Mouse (Mus musculus) neural tube, embryonic 11.5 days (tissue): ENCODE data around the gene Lsm7. TPM values are rescaled to one million over a fixed set of nuclear protein-coding genes. Genes with fewer than 3 reads are reported as not detected.

ENCODE experiments used
- ATAC-seq: fragments of 200-750 bp; cut with Nextera tagmentation; 2 replicates; pipeline ENCODE4 v1.8.0; 2017; ENCODE audit warnings: moderate number of reproducible peaks, mild to moderate bottlenecking, moderate TSS enrichment, moderate library complexity; ENCODE audit not compliant: insufficient read depth, low FRiP score, low TSS enrichment
- DNase-seq: peaks from one replicate; pipeline ENCODE4 v3.0.0-alpha.2; 2015; ENCODE audit warnings: low spot score
- H3K27ac ChIP-seq: fragments of 300-500 bp; sonication (generic); 2 replicates; pipeline ENCODE4 v1.5.1; 2014; ENCODE audit warnings: low read depth, mild to moderate bottlenecking, low read length
- H3K27me3 ChIP-seq: fragments of 300-500 bp; sonication (generic); 2 replicates; pipeline ENCODE4 v1.6.1; 2014; ENCODE audit warnings: mild to moderate bottlenecking, low read length, mixed read lengths; ENCODE audit not compliant: control insufficient read depth, insufficient read depth
- H3K36me3 ChIP-seq: fragments of 300-500 bp; sonication (generic); 2 replicates; pipeline ENCODE4 v1.6.1; 2014; ENCODE audit warnings: mild to moderate bottlenecking, low read length, moderate library complexity, mixed read lengths; ENCODE audit not compliant: control insufficient read depth, insufficient read depth
- H3K4me1 ChIP-seq: fragments of 300-500 bp; sonication (generic); 2 replicates; pipeline ENCODE4 v1.6.1; 2014; ENCODE audit warnings: low read length, mixed read lengths; ENCODE audit not compliant: control insufficient read depth, insufficient read depth
- H3K4me2 ChIP-seq: fragments of 300-500 bp; sonication (generic); 2 replicates; pipeline ENCODE4 v1.6.1; 2014; ENCODE audit warnings: low read depth, mild to moderate bottlenecking, moderate library complexity
- H3K4me3 ChIP-seq: fragments of 300-500 bp; sonication (generic); 2 replicates; pipeline ENCODE4 v1.5.1; 2014; ENCODE audit warnings: low read depth, low read length
- H3K9ac ChIP-seq: fragments of 300-500 bp; sonication (generic); 2 replicates; pipeline ENCODE4 v1.6.1; 2014; ENCODE audit warnings: mild to moderate bottlenecking, low read length
- H3K9me3 ChIP-seq: fragments of 300-500 bp; sonication (generic); 2 replicates; pipeline ENCODE4 v1.6.1; 2016; ENCODE audit warnings: low read length; ENCODE audit not compliant: control insufficient read depth
- WGBS: fragments of 180-500 bp; shearing (Covaris S2); extraction: QIAGEN DNeasy Blood & Tissue Kit; methylation state at CpG from one replicate; pipeline ENCODE4 v1.1.7; 2014; 5-methylcytosine and 5-hydroxymethylcytosine counted together
- polyA plus RNA-seq: library from polyadenylated mRNA; unstranded; fragments of >200 nt; fragmentation: Nextera tagmentation; extraction: Ambion mirVana; gene quantifications from 2 replicates; pipeline ENCODE4 v1.2.1, GENCODE M21; 2014

The Lsm7 gene
- polyA plus RNA-seq, 1 experiment from 2014 or later: 307 TPM

DNA sequence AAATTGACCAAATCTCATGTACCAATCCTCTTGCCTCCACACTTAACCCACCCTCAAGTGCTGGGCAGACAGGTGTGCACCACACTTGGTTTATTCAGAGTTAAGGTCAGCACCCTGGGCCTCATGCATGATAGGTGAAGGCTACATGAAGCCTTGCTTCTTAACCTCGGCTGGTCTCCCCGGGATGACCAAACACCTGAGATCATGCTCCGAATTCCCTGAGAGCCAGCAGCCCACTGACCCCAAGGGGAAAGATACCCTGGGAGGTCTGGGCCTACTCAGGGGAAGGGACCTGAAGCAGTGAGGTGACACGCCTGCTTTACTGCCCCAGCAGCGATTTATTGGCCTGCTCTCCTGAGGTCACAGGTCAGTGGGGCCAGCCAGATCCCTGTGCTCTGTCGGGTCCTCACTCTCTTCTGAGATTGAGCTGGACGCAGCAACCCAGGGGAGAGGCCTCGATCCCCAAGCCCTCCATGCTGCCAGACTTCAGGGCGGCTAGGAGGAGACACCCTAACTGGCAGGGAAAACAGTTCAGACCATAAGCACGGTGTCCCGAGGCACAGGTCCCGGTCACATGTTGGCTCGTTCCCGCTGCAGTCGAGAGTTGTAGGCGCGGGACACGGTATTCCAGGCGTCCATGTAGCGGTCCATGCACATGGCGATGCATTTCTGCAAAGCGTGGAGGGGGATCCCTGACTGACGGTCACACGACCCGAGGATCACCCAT is 44.7 kb upstream of the Lsm7 start:
- H3K27me3 ChIP-seq: no peaks in the 10 kb centered on the region
- H3K27ac ChIP-seq: no peak overlapping the region
- peak overlapping the region; percentile 80 for H3K4me3 ChIP-seq
- peaks cover 16% of the 10 kb centered on the region for H3K36me3 ChIP-seq
- peak overlapping the region; percentile 69 for H3K9ac ChIP-seq
- WGBS: 15% methylated on average over 25 of the region's 25 CpGs
- peak overlapping the region; percentile 94 for H3K4me2 ChIP-seq
- ATAC-seq (no peak; the same call in 1 of the 2 replicates), DNase-seq (no peak)
- H3K4me1 ChIP-seq: peaks cover 6% of the 10 kb centered on the region
- no peaks in the 10 kb centered on the region for H3K9me3 ChIP-seq

- no peak overlapping the region for H3K4me2 ChIP-seq
These were observed 44.1 kb upstream of the Lsm7 start for GRCm38 (mm10) chr10:80899074-80899473.

DNA sequence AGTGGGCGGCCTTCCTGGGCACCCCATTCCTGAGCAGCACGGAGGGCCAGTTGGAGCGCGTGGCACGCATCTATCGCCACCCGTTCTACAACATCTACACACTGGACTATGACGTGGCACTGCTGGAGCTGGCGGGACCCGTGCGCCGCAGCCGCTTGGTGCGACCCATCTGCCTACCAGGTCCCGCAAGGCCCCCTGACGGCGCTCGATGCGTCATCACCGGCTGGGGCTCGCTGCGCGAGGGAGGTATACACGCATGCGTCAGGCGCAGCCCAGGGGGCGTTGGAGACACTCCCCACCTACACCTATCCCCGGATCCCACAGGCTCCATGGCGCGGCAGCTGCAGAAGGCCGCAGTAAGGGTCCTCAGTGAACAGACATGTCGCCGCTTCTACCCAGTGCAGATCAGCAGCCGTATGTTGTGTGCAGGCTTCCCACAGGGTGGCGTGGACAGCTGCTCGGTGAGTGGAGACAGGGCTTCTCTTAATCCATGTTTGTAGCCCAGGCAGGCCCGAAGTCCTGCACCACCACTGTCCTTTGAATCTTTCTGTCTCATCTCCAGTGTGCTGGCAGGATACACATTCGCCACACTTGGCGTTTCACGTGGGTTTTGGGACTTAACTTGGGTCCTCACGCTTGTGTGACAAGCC is 43.0 kb upstream of the Lsm7 start:
- DNase-seq (no peak), ATAC-seq (no peak)
- H3K9me3 ChIP-seq: no peaks in the 10 kb centered on the region
- H3K4me1 ChIP-seq: peaks cover 6% of the 10 kb centered on the region
- peak overlapping the region; percentile 13; the same call in 1 of the 2 replicates for H3K4me2 ChIP-seq
- no peak overlapping the region; the same call in 1 of the 2 replicates for H3K9ac ChIP-seq
- 32% methylated on average over 41 of the region's 41 CpGs for WGBS
- H3K4me3 ChIP-seq: peak overlapping the region; percentile 15; the same call in 1 of the 2 replicates
- no peak overlapping the region for H3K27ac ChIP-seq
- H3K36me3 ChIP-seq: no peaks in the 10 kb centered on the region; the same call in 1 of the 2 replicates
- no peaks in the 10 kb centered on the region for H3K27me3 ChIP-seq

More at GRCm38 (mm10) chr10:80899074-80899473, 44.1 kb upstream of the Lsm7 start:
- peaks cover 9% of the 10 kb centered on the region for H3K36me3 ChIP-seq
- H3K4me1 ChIP-seq: peaks cover 6% of the 10 kb centered on the region
- H3K9ac ChIP-seq: no peak overlapping the region
- H3K9me3 ChIP-seq: no peaks in the 10 kb centered on the region
- 89% methylated on average over 8 of the region's 8 CpGs for WGBS
- ATAC-seq (no peak), DNase-seq (no peak)
- H3K27ac ChIP-seq: no peak overlapping the region
- no peak overlapping the region for H3K4me3 ChIP-seq
- no peaks in the 10 kb centered on the region for H3K27me3 ChIP-seq

DNA sequence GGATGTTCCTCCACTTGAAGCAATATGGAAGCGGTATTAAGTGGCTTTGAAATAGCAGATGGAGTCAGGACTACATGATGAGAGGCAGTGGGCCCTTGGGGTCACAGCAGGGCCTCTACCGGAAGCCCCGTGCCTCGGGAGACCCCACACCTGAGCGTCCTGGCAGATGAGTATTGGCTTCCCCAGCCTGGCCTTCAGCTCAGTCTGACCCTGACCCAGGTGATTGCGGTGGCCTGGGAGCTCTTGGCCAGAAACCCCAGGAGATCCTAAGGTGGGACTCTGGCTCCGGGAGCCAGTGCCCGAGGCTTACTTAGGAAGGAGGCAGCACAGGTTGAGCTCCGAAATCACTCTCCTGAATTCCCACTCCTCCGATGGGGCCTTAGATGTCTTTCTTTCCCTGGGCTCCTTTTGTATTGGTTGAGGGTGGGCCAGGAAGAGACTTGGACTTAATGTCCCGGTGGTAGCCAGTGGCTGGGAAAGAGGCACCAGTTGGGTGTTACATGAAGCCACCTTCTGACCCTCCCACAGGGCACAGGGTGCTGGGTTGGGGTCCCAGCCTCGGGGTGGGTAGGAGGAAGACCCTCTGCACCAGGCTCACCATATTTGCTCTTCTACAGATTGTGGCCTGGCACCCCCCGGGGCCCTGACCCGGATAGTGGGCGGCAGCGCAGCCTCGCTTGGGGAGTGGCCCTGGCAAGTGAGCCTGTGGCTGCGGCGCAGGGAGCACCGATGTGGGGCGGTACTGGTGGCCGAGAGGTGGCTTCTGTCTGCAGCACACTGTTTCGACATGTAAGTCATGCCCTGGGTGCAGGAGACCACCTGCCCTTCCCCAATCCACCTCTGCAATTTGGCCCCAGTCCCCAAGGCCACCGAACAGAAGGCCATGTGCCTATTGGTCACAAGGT is 41.8 kb upstream of the Lsm7 start:
- no peak overlapping the region for H3K4me3 ChIP-seq
- no peak overlapping the region for H3K27ac ChIP-seq
- H3K9ac ChIP-seq: no peak overlapping the region

GRCm38 (mm10) chr10:80895697-80896096 is 40.7 kb upstream of the Lsm7 start:
- whole genome bisulfite sequencing: 82% methylated on average over 6 of the region's 6 CpGs
- no peak overlapping the region for H3K9ac ChIP-seq
- H3K4me3 ChIP-seq: no peak overlapping the region
- H3K27me3 ChIP-seq: no peaks in the 10 kb centered on the region
- no peak overlapping the region for H3K27ac ChIP-seq
- H3K4me1 ChIP-seq: peaks cover 6% of the 10 kb centered on the region
- H3K4me2 ChIP-seq: no peak overlapping the region
- ATAC-seq: no peak
- no peaks in the 10 kb centered on the region for H3K9me3 ChIP-seq
- DNase-seq: no peak
- no peaks in the 10 kb centered on the region for H3K36me3 ChIP-seq

More for the DNA sequence above, 41.8 kb upstream of the Lsm7 start:
- no peaks in the 10 kb centered on the region for H3K9me3 ChIP-seq
- no peaks in the 10 kb centered on the region for H3K36me3 ChIP-seq
- no peak for ATAC-seq
- H3K27me3 ChIP-seq: no peaks in the 10 kb centered on the region
- no peak for DNase-seq
- WGBS: 75% methylated on average over 24 of the region's 24 CpGs
- no peak overlapping the region for H3K4me2 ChIP-seq
- peaks cover 6% of the 10 kb centered on the region for H3K4me1 ChIP-seq

DNA sequence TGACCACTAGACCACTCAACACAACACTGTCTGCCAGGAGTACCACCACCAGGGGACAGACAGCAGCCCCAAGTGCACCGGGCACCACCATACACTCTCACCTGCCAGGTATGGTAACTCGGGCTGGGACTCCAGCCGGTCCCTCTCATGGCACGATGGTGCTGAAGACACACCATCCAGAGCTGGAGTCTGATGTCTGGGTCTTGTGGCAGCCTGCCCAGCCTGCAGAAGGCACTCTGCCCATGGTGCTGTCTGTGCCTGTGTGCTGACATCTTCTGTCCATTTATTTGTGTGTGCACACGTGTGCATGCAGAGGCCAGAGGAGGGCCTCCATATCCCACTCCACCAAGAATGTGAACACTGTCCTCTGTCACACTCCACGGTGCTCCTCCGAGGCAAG is 40.1 kb upstream of the Lsm7 start:
- no peak for ATAC-seq
- no peak for DNase-seq
- no peaks in the 10 kb centered on the region for H3K27me3 ChIP-seq
- no peaks in the 10 kb centered on the region for H3K36me3 ChIP-seq
- no peak overlapping the region for H3K27ac ChIP-seq
- no peak overlapping the region for H3K4me3 ChIP-seq
- WGBS: 84% methylated on average over 7 of the region's 7 CpGs
- no peak overlapping the region for H3K9ac ChIP-seq
- no peak overlapping the region for H3K4me2 ChIP-seq
- H3K4me1 ChIP-seq: peaks cover 6% of the 10 kb centered on the region
- no peaks in the 10 kb centered on the region for H3K9me3 ChIP-seq

GRCm38 (mm10) chr10:80887181-80887580 is 32.2 kb upstream of the Lsm7 start:
- ATAC-seq (no peak), DNase-seq (no peak)
- no peaks in the 10 kb centered on the region for H3K4me1 ChIP-seq
- no peak overlapping the region for H3K9ac ChIP-seq
- H3K4me2 ChIP-seq: no peak overlapping the region
- H3K4me3 ChIP-seq: no peak overlapping the region
- H3K27ac ChIP-seq: no peak overlapping the region
- H3K36me3 ChIP-seq: no peaks in the 10 kb centered on the region
- H3K27me3 ChIP-seq: peaks cover 4% of the 10 kb centered on the region; the same call in 1 of the 2 replicates
- H3K9me3 ChIP-seq: no peaks in the 10 kb centered on the region
- 75% methylated on average over 11 of the region's 11 CpGs for WGBS

- no peak for ATAC-seq
- H3K9me3 ChIP-seq: no peaks in the 10 kb centered on the region
- no peaks in the 10 kb centered on the region for H3K36me3 ChIP-seq
- no peak overlapping the region for H3K27ac ChIP-seq
- no peaks in the 10 kb centered on the region for H3K27me3 ChIP-seq
- no peak overlapping the region for H3K4me2 ChIP-seq
- DNase-seq: peak; percentile 64
- no peaks in the 10 kb centered on the region for H3K4me1 ChIP-seq
- no peak overlapping the region for H3K4me3 ChIP-seq
- 26% methylated on average over 10 of the region's 10 CpGs for WGBS
- no peak overlapping the region for H3K9ac ChIP-seq
These were observed 26.3 kb upstream of the Lsm7 start for GRCm38 (mm10) chr10:80881301-80881700.
